Mouse (Mus musculus): Measurements from ENCODE around the gene Lmtk3. TPM values are rescaled to one million over a fixed set of nuclear protein-coding genes. Genes with fewer than 3 reads are reported as not detected.

Lmtk3 gene
- total RNA-seq, 2 experiments from 2014 or later = 302 to 329 TPM

- H3K4me3 ChIP-seq = no peak overlapping the region; the same call in 1 of the 2 replicates
- no peak for DNase-seq (ENCODE audit: low spot score in 2 of 2)
- TF ChIP-seq CTCF (conservative IDR thresholded peaks at IDR 0.05) = no peak
- H3K27ac ChIP-seq = peak overlapping the region; percentile 51
These were observed 17.1 kb downstream of the Lmtk3 start for GRCm38 (mm10) chr7:45800546-45801204.

DNA sequence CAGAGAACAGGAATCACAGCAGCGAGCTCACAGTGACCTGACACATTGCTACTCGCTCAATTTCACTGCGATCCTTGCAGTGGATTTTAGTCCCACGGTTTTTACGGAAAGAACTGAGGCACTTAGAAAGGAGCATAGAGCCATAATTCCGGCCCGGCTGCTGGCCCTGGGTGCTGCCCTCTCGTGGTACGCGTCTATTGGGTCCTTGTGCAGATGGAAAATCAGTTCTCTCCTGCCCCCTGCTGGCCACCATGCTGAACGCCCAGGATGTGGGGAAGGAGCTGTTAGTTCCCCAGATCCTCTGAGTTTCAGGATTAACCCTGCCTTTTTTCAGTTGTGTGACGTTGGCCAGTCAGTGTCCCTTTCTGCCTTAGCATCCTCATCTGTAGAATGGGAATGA lies 17.8 kb downstream of the Lmtk3 start:
- Histone ChIP-seq H3K27ac (peak overlapping the region; percentile 51), H3K4me3 (peak overlapping the region; percentile 20)
- DNase-seq (ENCODE audit: low spot score in 2 of 2) = peak; percentile 91 to 95
- TF ChIP-seq CTCF (conservative IDR thresholded peaks at IDR 0.05) = peak; percentile 97

DNA sequence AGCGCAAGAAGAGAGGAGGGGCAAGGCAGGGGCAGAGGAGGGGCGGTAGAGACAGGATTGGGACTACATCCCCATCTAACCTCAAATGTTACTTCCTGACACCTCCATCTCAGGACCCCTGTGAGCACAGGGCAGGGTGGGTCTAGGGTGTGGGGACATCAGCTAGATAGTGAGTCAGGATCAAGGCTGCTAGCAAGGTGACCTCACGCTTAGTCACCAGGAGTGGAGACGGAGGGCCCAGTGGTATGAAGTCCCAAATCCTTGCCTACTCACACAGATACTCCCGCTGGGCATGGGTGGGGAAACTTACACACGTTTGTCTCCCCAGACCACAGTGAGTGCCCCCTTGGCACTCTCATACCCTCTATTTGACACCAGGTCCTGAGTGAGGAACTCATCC lies 19.0 kb downstream of the Lmtk3 start:
- no peak for TF ChIP-seq CTCF (conservative IDR thresholded peaks at IDR 0.05)
- Histone ChIP-seq H3K27ac (no peak overlapping the region), H3K4me3 (no peak overlapping the region)

DNA sequence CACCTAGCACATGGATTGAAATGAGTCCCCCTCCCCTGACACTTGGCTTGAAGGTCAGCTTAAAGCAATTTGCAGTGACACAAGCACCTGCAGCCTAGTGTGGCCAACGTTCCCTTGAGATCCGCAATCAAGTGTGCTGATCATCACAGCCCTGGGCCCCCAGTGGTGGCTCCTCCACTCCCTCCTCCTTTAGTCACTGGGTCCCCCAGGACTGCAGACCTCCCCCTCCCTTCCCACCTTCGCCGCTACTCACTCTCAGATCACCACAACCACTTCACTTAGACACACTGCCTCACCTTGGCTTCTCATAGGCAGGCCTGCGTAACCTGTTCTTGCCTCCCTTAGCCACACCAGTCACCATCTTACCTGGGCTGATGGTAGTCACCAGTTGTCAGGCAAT lies 22.4 kb downstream of the Lmtk3 start:
- Histone ChIP-seq H3K27ac (peak overlapping the region; percentile 9; the same call in 1 of the 2 replicates), H3K4me3 (no peak overlapping the region)
- no peak for TF ChIP-seq CTCF (conservative IDR thresholded peaks at IDR 0.05)
- DNase-seq (ENCODE audit: low spot score in 2 of 2) = no peak

More for the DNA sequence above, 19.0 kb downstream of the Lmtk3 start:
- DNase-seq (ENCODE audit: low spot score in 2 of 2) = no peak

DNA sequence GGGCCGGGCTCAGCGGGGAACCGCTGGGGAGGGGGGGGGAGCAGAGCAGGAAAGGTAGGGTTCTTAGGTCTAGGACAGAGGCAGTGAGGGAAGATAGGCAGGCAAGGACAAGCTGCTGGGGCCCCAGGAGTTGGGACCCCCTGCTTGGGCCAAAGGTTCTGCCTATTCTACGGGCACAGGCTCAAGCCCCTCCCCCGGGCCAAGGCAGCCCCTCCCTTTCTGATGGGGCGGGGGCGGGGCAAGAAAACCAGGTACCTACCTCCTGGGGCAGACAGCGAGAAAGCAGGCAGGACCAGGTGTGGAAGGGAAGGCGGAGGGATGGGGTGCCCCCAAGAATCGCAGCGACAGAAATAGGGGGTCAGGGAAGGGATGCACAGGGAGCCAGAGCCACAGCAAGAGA lies 24.9 kb downstream of the Lmtk3 start:
- H3K27ac ChIP-seq = no peak overlapping the region
- no peak overlapping the region for H3K4me3 ChIP-seq
- TF ChIP-seq CTCF (conservative IDR thresholded peaks at IDR 0.05) = no peak
- no peak for DNase-seq (ENCODE audit: low spot score in 2 of 2)

DNA sequence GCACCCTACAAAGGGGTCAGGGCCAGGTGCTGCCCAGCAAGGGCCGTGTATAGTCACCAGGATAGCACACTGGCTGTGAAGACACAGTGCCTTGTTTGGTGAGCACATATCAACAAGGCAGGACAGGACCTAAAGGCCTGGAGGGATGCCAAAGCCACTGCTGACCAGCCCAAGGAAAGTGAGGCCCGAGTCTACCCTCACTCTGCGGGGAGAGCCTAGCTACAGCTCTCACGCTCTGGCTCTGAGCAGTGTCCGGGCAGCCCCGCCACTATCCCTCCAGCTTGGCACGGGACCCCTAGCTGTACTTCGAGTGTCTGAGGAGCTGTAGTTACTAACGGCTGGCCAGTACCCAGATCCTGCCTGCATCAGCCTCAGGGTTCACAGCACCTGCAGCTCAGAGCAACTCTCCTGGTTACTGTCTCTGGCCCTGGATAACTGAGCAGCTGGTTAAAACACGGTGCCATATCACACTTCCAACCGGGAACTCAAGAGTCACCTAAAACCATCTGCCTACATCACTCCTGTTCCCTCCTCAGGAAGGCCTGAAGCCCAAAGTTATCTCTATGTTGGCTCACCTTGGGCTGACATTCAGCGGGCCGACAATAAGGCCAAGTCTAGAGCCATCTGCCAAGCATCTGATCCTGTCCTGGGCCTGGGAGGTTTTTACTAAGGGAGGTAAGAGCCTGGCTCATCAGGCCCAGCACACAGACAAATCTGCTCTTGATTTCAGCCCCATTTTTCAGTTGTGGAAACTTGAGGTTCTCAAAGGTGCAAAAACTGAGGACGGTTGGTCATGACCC lies 25.9 kb downstream of the Lmtk3 start:
- Histone ChIP-seq H3K4me3 (no peak overlapping the region), H3K27ac (peak overlapping the region; percentile 39; the same call in 1 of the 2 replicates)
- no peak for TF ChIP-seq CTCF (conservative IDR thresholded peaks at IDR 0.05)
- DNase-seq (ENCODE audit: low spot score in 2 of 2) = no peak

DNA sequence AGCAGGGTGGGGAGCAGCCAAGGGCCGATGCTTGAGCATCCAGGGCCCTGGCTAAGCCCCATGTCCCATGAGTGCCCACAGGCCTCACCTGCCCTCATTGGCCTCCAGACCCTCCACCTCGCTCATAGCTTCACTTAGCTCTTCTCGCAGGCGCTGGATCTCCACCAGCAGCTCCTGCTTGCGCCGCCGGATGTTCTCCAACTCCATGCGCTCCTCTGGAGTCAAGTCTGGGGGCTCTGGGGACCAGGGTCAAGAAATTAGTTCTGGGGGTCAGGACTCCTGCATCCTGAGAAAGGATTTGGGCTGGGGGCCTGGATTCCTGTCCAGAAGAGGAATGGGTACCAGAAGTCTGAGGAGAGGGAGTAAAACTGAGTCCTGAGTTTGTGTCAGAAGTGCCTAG lies 29.4 kb downstream of the Lmtk3 start:
- TF ChIP-seq CTCF (conservative IDR thresholded peaks at IDR 0.05) = no peak
- H3K27ac ChIP-seq = peak overlapping the region; percentile 98; the same call in 1 of the 2 replicates
- no peak for DNase-seq (ENCODE audit: low spot score in 2 of 2)
- H3K4me3 ChIP-seq = peak overlapping the region; percentile 84

GRCm38 (mm10) chr7:45813787-45814779 lies 30.5 kb downstream of the Lmtk3 start, which contains the start of gene Cyth2:
TSS of gene Cyth2 (minus strand) at chr7:45814581.
- TF ChIP-seq CTCF (conservative IDR thresholded peaks at IDR 0.05) = no peak
- H3K27ac ChIP-seq = peak within 1 kb of the TSS; percentile 98
- DNase-seq (ENCODE audit: low spot score in 2 of 2) = peak; percentile 98 to 99
- H3K4me3 ChIP-seq = peak within 1 kb of the TSS; percentile 84

DNA sequence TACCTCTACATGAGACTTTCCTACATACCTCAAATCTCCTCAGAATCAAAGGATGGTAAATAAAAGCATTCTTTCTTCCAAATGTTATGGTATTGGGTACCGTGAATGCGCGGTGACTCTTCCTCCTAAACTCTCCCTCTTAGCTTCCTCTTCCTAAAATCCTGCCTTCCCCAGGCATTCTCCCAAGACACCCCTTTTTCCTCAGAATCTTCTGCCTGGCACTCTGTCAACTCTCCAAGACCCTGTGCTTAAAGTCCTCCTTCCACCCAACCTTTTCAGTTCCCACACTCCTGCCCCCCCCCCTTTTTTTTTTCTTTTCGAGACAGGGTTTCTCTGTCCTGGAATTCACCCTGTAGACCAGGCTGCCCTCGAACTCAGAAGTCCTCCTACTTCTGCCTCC lies 31.3 kb downstream of the Lmtk3 start:
- no peak for DNase-seq (ENCODE audit: low spot score in 2 of 2)
- Histone ChIP-seq H3K27ac (peak overlapping the region; percentile 80), H3K4me3 (peak overlapping the region; percentile 57)
- TF ChIP-seq CTCF (conservative IDR thresholded peaks at IDR 0.05) = no peak

- DNase-seq (ENCODE audit: low spot score in 2 of 2) = no peak
- peak overlapping the region; percentile 57; the same call in 1 of the 2 replicates for H3K4me3 ChIP-seq
- H3K27ac ChIP-seq = peak overlapping the region; percentile 80
- no peak for TF ChIP-seq CTCF (conservative IDR thresholded peaks at IDR 0.05)
These were observed 31.9 kb downstream of the Lmtk3 start for GRCm38 (mm10) chr7:45815323-45815983.

GRCm38 (mm10) chr7:45815984-45816351 lies 32.4 kb downstream of the Lmtk3 start:
- no peak for TF ChIP-seq CTCF (conservative IDR thresholded peaks at IDR 0.05)
- DNase-seq (ENCODE audit: low spot score in 2 of 2) = no peak
- Histone ChIP-seq H3K4me3 (no peak overlapping the region), H3K27ac (peak overlapping the region; percentile 80; the same call in 1 of the 2 replicates)

DNA sequence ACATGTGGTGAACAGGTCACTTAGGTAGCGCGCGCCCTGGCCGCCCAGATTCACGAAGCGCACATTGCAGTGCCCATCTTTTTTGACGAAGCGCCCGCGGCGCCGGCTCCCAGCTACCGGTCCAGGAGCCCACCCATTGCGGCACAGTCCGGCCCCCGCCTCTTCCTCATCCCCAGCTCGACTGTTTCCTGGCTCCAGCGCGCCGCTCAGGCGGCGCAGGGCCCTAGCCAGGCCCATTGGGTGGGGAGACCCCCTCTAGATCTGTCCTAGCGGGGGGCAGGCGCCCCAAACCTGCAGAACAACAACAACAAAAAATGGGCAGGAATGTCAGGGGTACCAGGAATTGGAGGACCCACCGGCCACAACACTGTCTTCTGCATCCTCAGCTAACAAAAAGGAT lies 36.3 kb downstream of the Lmtk3 start:
- no peak for TF ChIP-seq CTCF (conservative IDR thresholded peaks at IDR 0.05)
- no peak for DNase-seq (ENCODE audit: low spot score in 2 of 2)
- H3K4me3 ChIP-seq = no peak overlapping the region
- H3K27ac ChIP-seq = no peak overlapping the region
